Mouse (Mus musculus): ENCODE data around the gene 5730409E04Rik. TPM values are rescaled to one million over a fixed set of nuclear protein-coding genes. Genes with fewer than 3 reads are reported as not detected.
A peak's percentile ranks its signal among the peaks of the same experiment; 100 is the strongest.

The 5730409E04Rik gene
- polyA plus RNA-seq, 1 experiment: 19.1 TPM

- H3K27ac ChIP-seq (ENCODE audit: insufficient read depth, low read length): no peak overlapping the region
- no peak overlapping the region for H3K4me3 ChIP-seq (ENCODE audit: insufficient read depth, low read length)
- H3K4me1 ChIP-seq (ENCODE audit: control insufficient read depth, insufficient read depth, low read length): no peaks in the 10 kb centered on the region
- TF ChIP-seq CTCF (IDR thresholded peaks at IDR 0.05; ENCODE audit: borderline replicate concordance, insufficient read depth, low read length): no peak
- TF ChIP-seq POLR2A (IDR thresholded peaks at IDR 0.05; ENCODE audit: low read depth, low read length): 0 out of 2 replicates have a peak, but pooled peaks have one; percentile 28
Observed at GRCm38 (mm10) chr4:126601597-126602444, 7.8 kb upstream of the 5730409E04Rik start.

- Histone ChIP-seq H3K4me3 (ENCODE audit: insufficient read depth, low read length) (no peak overlapping the region), H3K4me1 (ENCODE audit: control insufficient read depth, insufficient read depth, low read length) (no peaks in the 10 kb centered on the region), H3K27ac (ENCODE audit: insufficient read depth, low read length) (no peak overlapping the region)
- TF ChIP-seq CTCF (IDR thresholded peaks at IDR 0.05; ENCODE audit: borderline replicate concordance, insufficient read depth, low read length) (no peak), POLR2A (IDR thresholded peaks at IDR 0.05; ENCODE audit: low read depth, low read length) (no peak)
Observed at GRCm38 (mm10) chr4:126602445-126602762, 7.2 kb upstream of the 5730409E04Rik start.

- H3K27ac ChIP-seq (ENCODE audit: insufficient read depth, low read length): no peak overlapping the region
- no peaks in the 10 kb centered on the region for H3K4me1 ChIP-seq (ENCODE audit: control insufficient read depth, insufficient read depth, low read length)
- TF ChIP-seq CTCF (IDR thresholded peaks at IDR 0.05; ENCODE audit: borderline replicate concordance, insufficient read depth, low read length) (no peak), POLR2A (IDR thresholded peaks at IDR 0.05; ENCODE audit: low read depth, low read length) (no peak)
- H3K4me3 ChIP-seq (ENCODE audit: insufficient read depth, low read length): no peak overlapping the region
Observed at GRCm38 (mm10) chr4:126604141-126604540, 5.5 kb upstream of the 5730409E04Rik start.

GRCm38 (mm10) chr4:126605751-126606150 lies 3.9 kb upstream of the 5730409E04Rik start:
- TF ChIP-seq CTCF (IDR thresholded peaks at IDR 0.05; ENCODE audit: borderline replicate concordance, insufficient read depth, low read length) (no peak), POLR2A (IDR thresholded peaks at IDR 0.05; ENCODE audit: low read depth, low read length) (no peak)
- H3K27ac ChIP-seq (ENCODE audit: insufficient read depth, low read length): no peak overlapping the region
- H3K4me3 ChIP-seq (ENCODE audit: insufficient read depth, low read length): no peak overlapping the region
- peaks cover 3% of the 10 kb centered on the region; the same call in 1 of the 2 replicates for H3K4me1 ChIP-seq (ENCODE audit: control insufficient read depth, insufficient read depth, low read length)

DNA sequence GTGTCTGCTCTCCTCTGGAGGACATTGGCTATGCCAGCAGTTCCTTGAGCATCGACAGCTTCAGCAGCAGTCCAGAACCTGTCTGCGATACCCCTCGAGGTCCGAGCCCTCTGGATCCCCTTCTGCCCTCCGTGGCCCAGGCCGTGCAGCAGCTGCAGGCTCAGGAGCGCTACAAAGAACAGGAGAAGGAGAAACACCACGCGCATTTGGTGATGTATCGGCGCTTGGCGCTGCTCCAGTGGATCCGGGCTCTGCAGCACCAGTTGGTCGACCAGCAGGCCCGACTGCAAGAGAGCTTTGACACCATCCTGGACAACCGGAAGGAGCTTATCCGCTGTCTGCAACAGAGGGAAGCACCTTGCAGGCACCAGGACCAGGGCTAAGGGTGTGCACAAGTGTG lies 2.4 kb downstream of the 5730409E04Rik start:
- H3K4me3 ChIP-seq (ENCODE audit: insufficient read depth, low read length): no peak overlapping the region
- H3K27ac ChIP-seq (ENCODE audit: insufficient read depth, low read length): no peak overlapping the region
- TF ChIP-seq CTCF (IDR thresholded peaks at IDR 0.05; ENCODE audit: borderline replicate concordance, insufficient read depth, low read length): no peak
- no peak for TF ChIP-seq POLR2A (IDR thresholded peaks at IDR 0.05; ENCODE audit: low read depth, low read length)
- H3K4me1 ChIP-seq (ENCODE audit: control insufficient read depth, insufficient read depth, low read length): peaks cover 3% of the 10 kb centered on the region; the same call in 1 of the 2 replicates

- Histone ChIP-seq H3K4me3 (ENCODE audit: insufficient read depth, low read length) (no peak overlapping the region), H3K4me1 (ENCODE audit: control insufficient read depth, insufficient read depth, low read length) (no peaks in the 10 kb centered on the region), H3K27ac (ENCODE audit: insufficient read depth, low read length) (no peak overlapping the region)
- TF ChIP-seq POLR2A (IDR thresholded peaks at IDR 0.05; ENCODE audit: low read depth, low read length): no peak
- TF ChIP-seq CTCF (IDR thresholded peaks at IDR 0.05; ENCODE audit: borderline replicate concordance, insufficient read depth, low read length): no peak
Observed at GRCm38 (mm10) chr4:126616312-126616711, 6.7 kb downstream of the 5730409E04Rik start.

DNA sequence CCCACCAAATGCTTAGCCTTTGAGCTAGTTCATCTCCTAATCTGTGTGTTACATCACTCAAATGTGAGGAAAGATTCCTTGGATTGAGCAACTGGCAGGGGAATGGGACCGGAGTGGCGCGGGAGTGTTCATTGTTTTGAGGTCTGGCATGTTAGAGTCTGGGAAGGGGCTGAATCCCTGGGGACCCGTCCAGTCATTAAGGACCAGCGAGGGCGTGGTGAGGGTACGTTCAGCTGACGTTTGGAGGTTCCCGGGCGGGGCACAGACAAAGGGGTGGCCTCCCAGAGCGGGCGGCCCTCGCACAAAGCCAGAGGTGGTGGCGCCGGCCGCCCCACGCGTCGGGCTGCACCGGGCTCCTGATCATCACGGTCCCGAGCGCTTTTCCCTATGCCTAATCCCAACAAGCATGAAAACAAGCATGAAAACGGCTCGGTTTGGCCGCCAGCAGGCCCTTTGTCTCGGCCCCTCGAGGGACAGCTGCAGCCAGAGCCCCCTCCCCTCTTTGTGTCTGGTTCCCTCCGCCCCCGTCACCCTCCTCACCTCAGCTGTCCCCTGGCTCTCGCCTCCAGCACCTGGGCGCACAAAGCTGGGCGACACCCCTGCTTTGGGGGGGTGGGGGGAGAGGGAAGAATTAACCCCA lies 10.2 kb downstream of the 5730409E04Rik start:
- TF ChIP-seq POLR2A (IDR thresholded peaks at IDR 0.05; ENCODE audit: low read depth, low read length) (no peak), CTCF (IDR thresholded peaks at IDR 0.05; ENCODE audit: borderline replicate concordance, insufficient read depth, low read length) (no peak)
- H3K27ac ChIP-seq (ENCODE audit: insufficient read depth, low read length): no peak overlapping the region
- H3K4me3 ChIP-seq (ENCODE audit: insufficient read depth, low read length): no peak overlapping the region
- no peaks in the 10 kb centered on the region for H3K4me1 ChIP-seq (ENCODE audit: control insufficient read depth, insufficient read depth, low read length)

DNA sequence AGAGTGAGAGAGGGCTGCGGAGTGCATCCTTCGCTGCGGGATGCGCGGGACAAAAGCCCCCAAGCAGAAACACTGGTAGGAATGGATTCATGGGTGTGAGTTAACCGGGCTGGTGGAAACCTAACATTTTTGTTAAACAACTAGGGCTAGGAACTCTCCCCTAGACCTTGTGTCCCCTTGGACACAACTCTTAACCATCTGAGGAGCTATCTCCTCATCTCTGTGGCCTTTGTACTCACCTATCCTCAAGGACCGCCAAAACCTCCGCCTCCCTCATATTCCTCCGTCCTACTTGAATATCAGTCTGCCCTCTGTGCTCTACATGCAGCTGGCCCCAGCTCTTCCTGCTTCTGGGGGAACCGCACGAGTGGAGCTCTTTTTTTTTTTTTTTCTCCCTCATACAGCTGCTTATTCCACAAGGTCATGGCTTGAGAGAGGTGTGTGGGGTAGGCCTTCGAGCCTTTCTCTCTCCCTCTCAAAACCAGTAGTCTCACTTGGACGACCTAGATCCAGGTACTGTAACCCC lies 10.8 kb downstream of the 5730409E04Rik start:
- H3K27ac ChIP-seq (ENCODE audit: insufficient read depth, low read length): no peak overlapping the region
- no peaks in the 10 kb centered on the region for H3K4me1 ChIP-seq (ENCODE audit: control insufficient read depth, insufficient read depth, low read length)
- no peak overlapping the region for H3K4me3 ChIP-seq (ENCODE audit: insufficient read depth, low read length)
- TF ChIP-seq POLR2A (IDR thresholded peaks at IDR 0.05; ENCODE audit: low read depth, low read length) (no peak), CTCF (IDR thresholded peaks at IDR 0.05; ENCODE audit: borderline replicate concordance, insufficient read depth, low read length) (no peak)

DNA sequence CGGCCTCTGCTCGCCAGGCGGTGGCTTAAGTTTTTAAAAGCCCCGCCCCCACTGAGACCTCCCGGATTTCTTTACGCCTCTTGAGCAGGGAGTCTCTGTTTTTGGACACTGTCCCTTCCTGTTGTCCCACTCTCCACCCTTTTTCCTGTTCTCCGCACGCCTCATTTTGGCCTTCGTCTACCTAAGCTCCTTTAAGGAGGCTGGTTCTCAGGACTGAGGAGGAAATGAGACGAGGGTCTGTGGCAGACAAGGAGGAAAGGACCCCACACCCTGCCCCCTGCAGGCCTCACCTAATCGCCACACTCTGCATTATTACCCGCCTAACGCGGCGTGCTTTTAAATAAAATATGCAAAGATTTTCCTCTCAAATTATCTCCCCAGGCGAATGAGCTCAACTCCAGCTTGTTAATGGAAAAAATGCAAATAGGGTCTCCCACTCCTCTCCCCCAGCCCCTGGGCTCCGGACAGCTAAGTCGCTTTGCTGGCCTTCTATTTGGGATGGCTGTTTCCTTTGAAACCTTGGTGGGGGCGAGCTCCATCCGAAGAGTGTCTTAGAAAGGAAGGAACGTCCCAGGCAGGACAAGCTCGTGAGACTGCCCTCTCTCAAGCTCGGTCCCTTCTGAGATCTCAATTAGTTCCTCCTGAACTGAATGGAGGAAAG lies 17.5 kb downstream of the 5730409E04Rik start:
- H3K27ac ChIP-seq (ENCODE audit: insufficient read depth, low read length): no peak overlapping the region
- no peaks in the 10 kb centered on the region for H3K4me1 ChIP-seq (ENCODE audit: control insufficient read depth, insufficient read depth, low read length)
- TF ChIP-seq CTCF (IDR thresholded peaks at IDR 0.05; ENCODE audit: borderline replicate concordance, insufficient read depth, low read length): no peak
- TF ChIP-seq POLR2A (IDR thresholded peaks at IDR 0.05; ENCODE audit: low read depth, low read length): no peak
- no peak overlapping the region for H3K4me3 ChIP-seq (ENCODE audit: insufficient read depth, low read length)
